Mouse (Mus musculus) right cerebral cortex, postnatal 4 days (tissue): ENCODE data around the gene Dapk1.
"Not testable (repeated sequence)": the region's sequence is repeated elsewhere in the genome, so short reads cannot be mapped to it uniquely, and the experiment has no call there.

Experiments used
- DNase-seq: peaks from one replicate; pipeline ENCODE4 v3.0.0-alpha.2; 2022

The Dapk1 gene

GRCm38 (mm10) chr13:60601436-60602415 is at the start of gene Dapk1:
Gene Dapk1, plus strand, starts transcription at chr13:60601947.
- DNase-seq: peak; percentile 86

GRCm38 (mm10) chr13:60553326-60553725 is 48.4 kb upstream of the Dapk1 start:
- no peak for DNase-seq

DNA sequence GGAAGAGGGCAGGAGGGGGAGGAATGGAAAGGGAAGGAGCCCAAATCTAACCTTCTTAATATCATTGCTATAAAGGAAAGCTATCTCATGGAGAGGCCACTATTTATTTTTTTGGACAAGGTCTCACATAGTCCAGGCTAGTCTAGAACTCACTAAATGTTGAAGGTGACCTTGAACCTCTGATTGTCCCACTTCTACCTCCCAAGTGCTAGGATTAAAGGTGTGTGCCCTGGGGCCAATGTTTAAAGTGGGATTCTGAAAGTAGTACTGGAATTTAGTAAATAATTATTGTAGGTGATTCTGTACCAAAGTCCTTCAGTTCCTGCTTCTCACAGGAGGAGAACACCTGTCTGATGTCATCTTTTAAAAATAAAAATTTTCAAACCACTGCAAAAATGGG is 45.3 kb upstream of the Dapk1 start:
- no peak for DNase-seq

GRCm38 (mm10) chr13:60556911-60557310 is 44.8 kb upstream of the Dapk1 start:
- no peak for DNase-seq

DNA sequence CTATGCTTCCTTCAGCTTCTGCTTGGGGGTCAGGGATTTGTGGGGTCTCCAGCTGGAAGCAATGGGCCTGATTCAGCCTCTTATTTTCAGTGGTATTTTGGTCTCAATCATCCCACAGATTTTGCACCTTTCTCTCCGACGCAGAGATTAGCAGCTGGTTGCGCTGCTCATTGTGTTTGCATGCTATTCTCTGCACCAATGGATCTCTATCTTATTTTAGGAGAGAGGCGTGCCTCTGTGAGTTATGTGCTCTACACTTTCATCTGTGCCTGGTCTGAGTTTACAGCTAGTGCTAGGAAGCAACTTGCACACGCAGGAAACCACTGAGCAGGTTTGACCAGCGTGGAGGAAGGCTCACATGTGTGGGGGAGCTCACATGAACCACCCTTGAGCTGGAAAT is 37.4 kb upstream of the Dapk1 start:
- no peak for DNase-seq

GRCm38 (mm10) chr13:60568934-60569548 is 32.7 kb upstream of the Dapk1 start:
- no peak for DNase-seq

DNA sequence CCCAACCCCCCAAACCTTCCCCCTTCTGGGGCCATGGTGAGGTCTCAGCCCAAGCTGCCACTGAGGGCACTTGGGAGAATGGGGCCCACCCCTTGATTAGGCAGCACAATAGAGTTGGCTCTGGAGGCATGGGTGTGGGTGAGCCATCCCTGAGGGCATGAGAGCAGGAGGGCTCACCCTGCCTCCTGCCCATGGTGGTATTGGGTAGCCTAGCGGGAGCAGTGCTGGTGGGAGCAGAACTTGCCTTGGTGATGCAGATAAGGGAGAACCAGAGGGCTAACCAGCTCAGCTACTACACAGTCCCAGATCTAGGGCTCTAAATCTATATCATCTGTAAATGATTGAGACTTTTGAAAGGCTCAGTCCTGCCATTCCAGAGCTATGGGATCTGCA is 32.2 kb upstream of the Dapk1 start:
- DNase-seq: no peak

DNA sequence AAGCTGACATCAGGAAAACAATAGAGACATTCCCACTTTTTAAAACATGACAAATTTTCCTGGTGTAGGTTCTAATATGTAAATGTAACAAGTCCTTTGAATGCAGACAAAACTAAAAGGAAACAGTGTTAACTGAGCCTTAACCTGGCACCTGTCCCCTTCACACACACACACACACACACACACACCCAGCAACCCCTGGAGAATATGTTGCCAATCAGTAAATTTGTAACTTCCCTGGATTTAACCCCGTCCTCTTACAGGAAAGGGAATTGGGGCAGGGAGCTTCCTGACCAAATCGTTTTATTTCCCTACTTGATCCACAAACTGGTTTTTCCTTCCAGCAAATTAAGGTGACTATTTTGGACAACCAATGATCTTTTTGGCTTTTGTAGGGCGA is 28.2 kb upstream of the Dapk1 start:
- DNase-seq: no peak

- DNase-seq: no peak
Observed at GRCm38 (mm10) chr13:60573971-60574370, 27.8 kb upstream of the Dapk1 start.

DNA sequence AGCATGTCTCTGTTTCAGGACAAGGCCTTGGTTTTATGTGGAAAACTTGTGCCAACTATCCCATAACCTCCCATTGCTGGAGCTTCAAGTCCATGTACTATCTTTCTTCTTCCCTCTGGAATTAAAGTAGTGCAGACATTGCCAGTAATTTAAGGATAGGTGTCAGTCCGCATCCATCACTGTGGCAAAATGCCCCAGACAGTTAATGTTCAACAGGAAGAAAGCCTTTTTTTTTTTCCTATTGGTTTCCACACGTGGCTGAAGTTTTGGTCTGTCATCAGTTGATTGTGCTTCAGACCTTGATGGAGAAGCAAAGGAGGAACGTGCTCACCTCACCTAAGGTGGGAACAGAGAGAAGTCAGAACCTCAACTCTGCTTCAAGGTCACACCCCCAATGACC is 23.2 kb upstream of the Dapk1 start:
- no peak for DNase-seq

DNA sequence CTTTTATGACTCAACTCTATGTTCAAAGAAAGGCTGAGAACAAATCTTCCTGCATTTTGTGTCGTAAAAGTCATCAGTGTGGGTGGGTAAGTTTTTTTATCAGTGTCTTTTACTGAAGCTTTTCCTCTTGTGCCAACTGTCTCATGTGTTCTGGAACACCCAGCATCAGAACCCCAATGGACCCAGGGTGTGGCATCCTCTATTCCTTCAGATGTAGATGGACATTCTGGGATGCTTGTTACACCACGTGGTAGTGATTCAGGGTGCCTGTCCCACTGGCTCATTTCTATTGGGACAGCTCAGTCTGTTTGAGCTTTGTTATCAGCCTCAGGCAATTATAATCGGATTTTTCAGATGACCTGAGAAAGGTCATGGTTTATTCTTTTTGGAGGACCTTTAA is 6.9 kb upstream of the Dapk1 start:
- DNase-seq: no peak

- DNase-seq: no peak
Observed at GRCm38 (mm10) chr13:60595519-60595918, 6.2 kb upstream of the Dapk1 start.

- peak; percentile 58 for DNase-seq
Observed at GRCm38 (mm10) chr13:60602416-60603251, 887 bp downstream of the Dapk1 start.

DNA sequence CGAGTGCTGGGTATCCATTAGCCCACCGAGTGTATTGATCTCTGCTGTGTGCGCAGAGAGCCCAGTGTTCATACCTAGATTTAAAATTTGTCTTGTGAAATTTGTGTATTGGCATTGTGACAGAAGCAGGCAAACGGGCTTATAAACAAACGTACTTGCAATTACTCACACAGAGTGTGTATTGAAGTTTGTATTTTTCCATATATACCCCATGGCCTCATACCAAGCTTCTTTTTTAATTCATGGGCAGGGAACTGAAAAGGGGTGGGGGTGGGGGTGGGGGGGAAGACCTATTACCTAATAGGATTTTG is 1.5 kb downstream of the Dapk1 start:
- no peak for DNase-seq

- no peak for DNase-seq
Observed at GRCm38 (mm10) chr13:60607411-60607810, 5.7 kb downstream of the Dapk1 start.

GRCm38 (mm10) chr13:60608411-60609046 is 6.8 kb downstream of the Dapk1 start:
- no peak for DNase-seq

GRCm38 (mm10) chr13:60609234-60609633 is 7.5 kb downstream of the Dapk1 start:
- no peak for DNase-seq

- no peak for DNase-seq
Observed at GRCm38 (mm10) chr13:60610558-60610957, 8.8 kb downstream of the Dapk1 start.

DNA sequence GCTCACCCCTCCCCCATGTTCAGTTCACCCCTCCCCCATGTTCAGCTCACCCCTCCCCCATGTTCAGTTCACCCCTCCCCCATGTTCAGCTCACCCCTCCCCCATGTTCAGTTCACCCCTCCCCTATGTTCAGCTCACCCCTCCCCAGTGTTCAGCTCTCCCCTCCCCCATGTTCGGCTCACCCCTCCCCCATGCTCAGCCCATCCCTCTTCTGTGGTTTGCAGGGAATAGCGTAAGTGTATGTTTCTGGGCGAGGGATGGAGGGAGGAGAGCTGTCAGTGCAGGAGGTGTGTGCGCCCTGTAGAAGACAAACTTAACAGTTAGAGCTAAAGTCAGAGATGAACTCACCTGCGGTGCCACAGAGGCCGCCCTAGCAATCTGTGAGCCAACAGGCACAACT is 9.2 kb downstream of the Dapk1 start:
- not testable (repeated sequence) for DNase-seq

DNA sequence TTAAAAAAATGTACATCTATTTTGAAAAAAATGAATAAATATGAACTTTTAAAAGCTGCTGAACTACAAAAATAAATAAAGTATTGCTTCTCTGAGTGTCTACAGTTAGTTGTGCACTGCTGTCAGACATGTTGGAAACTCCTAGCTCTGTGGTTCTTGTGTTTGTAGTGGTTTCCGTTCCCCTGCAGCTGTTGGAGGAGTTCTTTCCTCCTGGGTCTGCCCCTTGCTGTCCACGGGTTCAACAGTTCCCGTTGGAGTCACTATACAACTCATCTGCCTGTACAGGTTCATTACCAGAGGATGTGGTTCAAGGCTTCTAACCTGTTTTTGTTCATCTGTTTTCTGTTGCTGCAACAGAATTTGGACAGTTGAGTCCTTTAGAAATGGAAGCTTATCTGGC is 10.4 kb downstream of the Dapk1 start:
- no peak for DNase-seq

- peak; percentile 37 for DNase-seq
Observed at GRCm38 (mm10) chr13:60614154-60614553, 12.4 kb downstream of the Dapk1 start.

DNA sequence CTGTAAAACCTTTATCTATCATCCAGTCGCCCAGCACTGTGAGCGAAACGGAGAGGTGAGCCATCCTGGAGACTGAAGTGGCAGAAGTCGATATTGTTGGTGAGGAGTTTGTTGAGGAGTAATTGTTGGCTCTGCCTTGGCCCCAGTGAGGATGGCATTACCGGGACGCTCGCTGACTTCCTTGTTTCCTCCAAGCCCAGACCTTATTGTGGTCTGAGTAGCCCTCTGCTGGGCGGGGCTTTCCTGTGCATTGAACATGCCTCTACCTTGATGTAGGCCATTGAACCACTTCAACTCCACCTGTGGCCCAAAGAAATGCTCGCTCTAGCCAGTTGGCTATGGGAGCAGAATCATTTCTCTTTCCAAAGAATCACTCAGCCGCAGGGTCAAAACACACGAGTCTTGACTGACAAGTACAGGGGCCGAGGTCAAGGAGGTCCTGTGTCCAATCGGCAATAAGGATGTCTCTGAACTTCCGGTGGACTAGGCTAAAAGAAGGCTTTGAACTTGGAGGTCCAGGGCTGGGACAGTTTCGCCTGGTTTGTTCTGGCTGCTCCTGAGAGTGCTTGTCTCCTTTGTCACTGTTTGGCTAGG is 13.4 kb downstream of the Dapk1 start:
- no peak for DNase-seq

GRCm38 (mm10) chr13:60616036-60616435 is 14.3 kb downstream of the Dapk1 start:
- no peak for DNase-seq
